20 mouse cellular contexts compared by ENCODE assay signal in genomic region chr8:99280375-99280774, GRCm38 (mm10).
DNase-seq lines count a peak whose midpoint lies in the region; TF ChIP-seq lines count a peak whose summit lies in the region.
"Had no signal": no experiment of that assay in that cellular context is flagged by ENCODE, and none has a peak within 500 bp of the region (broad histone marks: within the 10 kb centered on the region; RNA-seq: fewer than 3 reads in every experiment).

No protein-coding gene starts in this region.

- in situ Hi-C loops in ES-E14 (cut with MboI; ENCODE audit: low sequenced_read_pairs in 2 of 2, unreplicated experiment in 2 of 2): no loop called here

- DNase-seq in ES-CJ7 (ENCODE audit: low read depth, low spot score): peak; percentile 75
- peak; percentile 27 for DNase-seq in ES-E14 (ENCODE audit: low read depth, low spot score)
- peak; percentile 13 for DNase-seq in WW6 (ENCODE audit: low read depth, low spot score)
- no peak for DNase-seq in adrenal gland, postnatal 14 days
- no peak for DNase-seq in right cerebral cortex, adult 2 months (ENCODE audit: low spot score in 2 of 2)
- DNase-seq in right cerebral cortex, postnatal 10 days (ENCODE audit: low spot score in 2 of 2): no peak
- DNase-seq: adrenal gland, adult 8-10 months; adrenal gland, postnatal 25 days; cerebellum, adult 11 months; cerebellum, adult 18-20 months; cerebellum, adult 8-10 months; cerebellum, adult 9-11 months; cerebellum, postnatal 14 days; cerebellum, postnatal 36 days; embryo, embryonic 11 days had no signal

- H3K27ac ChIP-seq in ES-E14 (ENCODE audit: insufficient read depth, low read depth, low read length, poor library complexity, severe bottlenecking): no peak overlapping the region
- H3K27ac ChIP-seq: embryonic facial prominence, embryonic 13.5 days; embryonic facial prominence, embryonic 15.5 days; forebrain, embryonic 10.5 days; forebrain, embryonic 12.5 days had no signal

- H3K4me1 ChIP-seq in ES-E14 (ENCODE audit: control insufficient read depth in 2 of 2, insufficient read depth in 2 of 2, low read length in 2 of 2, poor library complexity in 1 of 2): peaks cover 0 to 2% of the 10 kb centered on the region in 2 experiments; a peak in 1 of 4 replicates
- H3K4me1 ChIP-seq: embryonic facial prominence, embryonic 13.5 days; embryonic facial prominence, embryonic 15.5 days; forebrain, embryonic 10.5 days; forebrain, embryonic 12.5 days had no signal

- no peaks in the 10 kb centered on the region for H3K9me3 ChIP-seq in ES-E14 (ENCODE audit: control insufficient read depth, insufficient read depth, low read depth, low read length)
- H3K9me3 ChIP-seq: embryonic facial prominence, embryonic 13.5 days; embryonic facial prominence, embryonic 15.5 days; forebrain, embryonic 10.5 days; forebrain, embryonic 12.5 days had no signal

- H3K36me3 ChIP-seq in ES-E14 (ENCODE audit: control insufficient read depth, insufficient read depth, low read length, poor library complexity, severe bottlenecking): no peaks in the 10 kb centered on the region
- H3K36me3 ChIP-seq: embryonic facial prominence, embryonic 13.5 days; embryonic facial prominence, embryonic 15.5 days; forebrain, embryonic 10.5 days; forebrain, embryonic 12.5 days had no signal

- H3K4me3 ChIP-seq in ES-E14 (ENCODE audit: insufficient read depth in 1 of 2, low read depth in 1 of 2, low read length in 2 of 2, poor library complexity in 1 of 2, severe bottlenecking in 1 of 2): no peak overlapping the region
- H3K4me3 ChIP-seq: embryonic facial prominence, embryonic 13.5 days; embryonic facial prominence, embryonic 15.5 days; erythroblast, embryonic 14.5 days; forebrain, embryonic 10.5 days; forebrain, embryonic 12.5 days had no signal

- no peak overlapping the region for H3K9ac ChIP-seq in ES-E14 (ENCODE audit: insufficient read depth, low read depth, low read length, poor library complexity, severe bottlenecking)
- H3K9ac ChIP-seq: embryonic facial prominence, embryonic 13.5 days; embryonic facial prominence, embryonic 15.5 days; forebrain, embryonic 12.5 days had no signal

TF ChIP-seq in ES-E14, 5 proteins besides CTCF, POLR2A, EP300 and RAD21:
- TF ChIP-seq ZNF384 (IDR thresholded peaks at IDR 0.05; ENCODE audit: low read depth, low read length) (no peak), MAFK (IDR thresholded peaks at IDR 0.05; ENCODE audit: insufficient read depth, low read depth, low read length) (peak; percentile 88)

Comparison
In these comparisons a context has a peak if more than half of its experiments do, and no peak if none do; other contexts are left out.
1. DNase-seq: peak in ES-CJ7 (single experiment), ES-E14 (single experiment) and WW6 (single experiment); none in adrenal gland, postnatal 14 days (single experiment), right cerebral cortex, adult 2 months (0 of 2) and right cerebral cortex, postnatal 10 days (0 of 2).